Mouse (Mus musculus): ENCODE results near the gene Cltc. TPM values are rescaled to one million over a fixed set of nuclear protein-coding genes. Genes with fewer than 3 reads are reported as not detected.

Gene Cltc
- polyA plus RNA-seq, 1 experiment from 2014 or later, result 79.4 TPM

- H3K9ac ChIP-seq, result peak overlapping the region; percentile 94
- peak overlapping the region; percentile 76 for H3K4me2 ChIP-seq
- no peaks in the 10 kb centered on the region for H3K9me3 ChIP-seq (replicated peaks)
- H3K27me3 ChIP-seq, result no peaks in the 10 kb centered on the region
- WGBS (ENCODE audit: insufficient replicate concordance), result 32% methylated on average over 7 of the region's 7 CpGs
- H3K36me3 ChIP-seq (replicated peaks), result peaks cover 19% of the 10 kb centered on the region
- H3K4me1 ChIP-seq (replicated peaks), result peaks cover 59% of the 10 kb centered on the region
- peak overlapping the region; percentile 93 for H3K4me3 ChIP-seq (replicated peaks)
- peak overlapping the region; percentile 96 for H3K27ac ChIP-seq (replicated peaks)
- ATAC-seq (ENCODE audit: insufficient read depth), result no peak
Observed at GRCm38 (mm10) chr11:86682861-86683260, 74.5 kb downstream of the Cltc start.

- Histone ChIP-seq H3K9me3 (replicated peaks) (no peaks in the 10 kb centered on the region), H3K9ac (peak overlapping the region; percentile 94), H3K27ac (replicated peaks) (peak overlapping the region; percentile 96; the same call in 1 of the 2 replicates), H3K27me3 (no peaks in the 10 kb centered on the region), H3K36me3 (replicated peaks) (peaks cover 15% of the 10 kb centered on the region), H3K4me1 (replicated peaks) (peaks cover 64% of the 10 kb centered on the region), H3K4me3 (replicated peaks) (peak overlapping the region; percentile 93), H3K4me2 (peak overlapping the region; percentile 76)
- ATAC-seq (ENCODE audit: insufficient read depth), result no peak
- 55% methylated on average over 3 of the region's 3 CpGs for WGBS (ENCODE audit: insufficient replicate concordance)
Observed at GRCm38 (mm10) chr11:86681423-86681822, 75.9 kb downstream of the Cltc start.

GRCm38 (mm10) chr11:86680729-86681128 is 76.6 kb downstream of the Cltc start:
- Histone ChIP-seq H3K4me1 (replicated peaks) (peaks cover 67% of the 10 kb centered on the region), H3K4me3 (replicated peaks) (no peak overlapping the region), H3K4me2 (no peak overlapping the region), H3K27me3 (no peaks in the 10 kb centered on the region), H3K9me3 (replicated peaks) (no peaks in the 10 kb centered on the region), H3K9ac (no peak overlapping the region), H3K27ac (replicated peaks) (0 out of 2 replicates have a peak overlapping the region, but pooled peaks have one; percentile 38), H3K36me3 (replicated peaks) (peaks cover 19% of the 10 kb centered on the region)
- ATAC-seq (ENCODE audit: insufficient read depth), result no peak
- 86% methylated on average over 3 of the region's 3 CpGs for WGBS (ENCODE audit: insufficient replicate concordance)

- 69% methylated on average over 5 of the region's 5 CpGs for WGBS (ENCODE audit: insufficient replicate concordance)
- no peak for ATAC-seq (ENCODE audit: insufficient read depth)
- peak overlapping the region; percentile 42 for H3K27ac ChIP-seq (replicated peaks)
- H3K27me3 ChIP-seq, result no peaks in the 10 kb centered on the region
- H3K9ac ChIP-seq, result no peak overlapping the region
- no peak overlapping the region for H3K4me3 ChIP-seq (replicated peaks)
- H3K36me3 ChIP-seq (replicated peaks), result peaks cover 19% of the 10 kb centered on the region
- H3K9me3 ChIP-seq (replicated peaks), result no peaks in the 10 kb centered on the region
- peaks cover 66% of the 10 kb centered on the region for H3K4me1 ChIP-seq (replicated peaks)
- 0 out of 2 replicates have a peak overlapping the region, but pooled peaks have one; percentile 4 for H3K4me2 ChIP-seq
Observed at GRCm38 (mm10) chr11:86678957-86679356, 78.4 kb downstream of the Cltc start.

GRCm38 (mm10) chr11:86675520-86675919 is 81.8 kb downstream of the Cltc start:
- peak; percentile 60; the same call in 1 of the 2 replicates for ATAC-seq (ENCODE audit: insufficient read depth)
- 47% methylated on average over 4 of the region's 4 CpGs for WGBS (ENCODE audit: insufficient replicate concordance)
- peak overlapping the region; percentile 48 for H3K27ac ChIP-seq (replicated peaks)

GRCm38 (mm10) chr11:86672772-86673171 is 84.6 kb downstream of the Cltc start:
- no peak for ATAC-seq (ENCODE audit: insufficient read depth)
- H3K36me3 ChIP-seq (replicated peaks), result peaks cover 11% of the 10 kb centered on the region
- H3K4me3 ChIP-seq (replicated peaks), result no peak overlapping the region
- no peak overlapping the region for H3K27ac ChIP-seq (replicated peaks)
- H3K4me2 ChIP-seq, result no peak overlapping the region
- no peak overlapping the region for H3K9ac ChIP-seq
- H3K9me3 ChIP-seq (replicated peaks), result no peaks in the 10 kb centered on the region
- WGBS (ENCODE audit: insufficient replicate concordance), result 41% methylated on average over 3 of the region's 3 CpGs
- no peaks in the 10 kb centered on the region for H3K27me3 ChIP-seq
- peaks cover 75% of the 10 kb centered on the region for H3K4me1 ChIP-seq (replicated peaks)

More at GRCm38 (mm10) chr11:86675520-86675919, 81.8 kb downstream of the Cltc start:
- H3K36me3 ChIP-seq (replicated peaks), result peaks cover 19% of the 10 kb centered on the region
- 0 out of 2 replicates have a peak overlapping the region, but pooled peaks have one; percentile 15 for H3K9ac ChIP-seq
- no peak overlapping the region for H3K4me3 ChIP-seq (replicated peaks)
- no peak overlapping the region for H3K4me2 ChIP-seq
- peaks cover 69% of the 10 kb centered on the region for H3K4me1 ChIP-seq (replicated peaks)
- no peaks in the 10 kb centered on the region for H3K9me3 ChIP-seq (replicated peaks)
- H3K27me3 ChIP-seq, result no peaks in the 10 kb centered on the region

- H3K9ac ChIP-seq, result no peak overlapping the region
- H3K4me2 ChIP-seq, result peak overlapping the region; percentile 5; the same call in 1 of the 2 replicates
- no peak overlapping the region for H3K4me3 ChIP-seq (replicated peaks)
- ATAC-seq (ENCODE audit: insufficient read depth), result no peak
- H3K4me1 ChIP-seq (replicated peaks), result peaks cover 74% of the 10 kb centered on the region
- 0 out of 2 replicates have a peak, but pooled peaks cover under 1% of the 10 kb centered on the region for H3K36me3 ChIP-seq (replicated peaks)
- H3K27me3 ChIP-seq, result no peaks in the 10 kb centered on the region
- no peaks in the 10 kb centered on the region for H3K9me3 ChIP-seq (replicated peaks)
- WGBS (ENCODE audit: insufficient replicate concordance), result 59% methylated on average over 3 of the region's 3 CpGs
- peak overlapping the region; percentile 61 for H3K27ac ChIP-seq (replicated peaks)
Observed at GRCm38 (mm10) chr11:86671041-86671675, 86.2 kb downstream of the Cltc start.

GRCm38 (mm10) chr11:86668169-86668568 is 89.2 kb downstream of the Cltc start:
- Histone ChIP-seq H3K9ac (peak overlapping the region; percentile 21; the same call in 1 of the 2 replicates), H3K4me2 (peak overlapping the region; percentile 40), H3K4me1 (replicated peaks) (peaks cover 74% of the 10 kb centered on the region), H3K27ac (replicated peaks) (peak overlapping the region; percentile 88), H3K9me3 (replicated peaks) (no peaks in the 10 kb centered on the region), H3K36me3 (replicated peaks) (peaks cover 13% of the 10 kb centered on the region), H3K27me3 (no peaks in the 10 kb centered on the region), H3K4me3 (replicated peaks) (no peak overlapping the region)
- WGBS (ENCODE audit: insufficient replicate concordance), result 47% methylated on average over 3 of the region's 3 CpGs
- no peak for ATAC-seq (ENCODE audit: insufficient read depth)

- no peak for ATAC-seq (ENCODE audit: insufficient read depth)
- WGBS (ENCODE audit: insufficient replicate concordance), result 37% methylated on average over 2 of the region's 2 CpGs
- Histone ChIP-seq H3K4me2 (peak overlapping the region; percentile 40), H3K9ac (peak overlapping the region; percentile 13; the same call in 1 of the 2 replicates), H3K4me1 (replicated peaks) (peaks cover 75% of the 10 kb centered on the region), H3K36me3 (replicated peaks) (peaks cover 15% of the 10 kb centered on the region), H3K9me3 (replicated peaks) (no peaks in the 10 kb centered on the region), H3K27ac (replicated peaks) (peak overlapping the region; percentile 88), H3K4me3 (replicated peaks) (no peak overlapping the region), H3K27me3 (no peaks in the 10 kb centered on the region)
Observed at GRCm38 (mm10) chr11:86667553-86667952, 89.8 kb downstream of the Cltc start.

GRCm38 (mm10) chr11:86664406-86664805 is 93.0 kb downstream of the Cltc start:
- Histone ChIP-seq H3K27ac (replicated peaks) (peak overlapping the region; percentile 97), H3K9me3 (replicated peaks) (no peaks in the 10 kb centered on the region), H3K4me2 (peak overlapping the region; percentile 61), H3K27me3 (no peaks in the 10 kb centered on the region), H3K36me3 (replicated peaks) (peaks cover 44% of the 10 kb centered on the region), H3K4me3 (replicated peaks) (no peak overlapping the region), H3K9ac (peak overlapping the region; percentile 35; the same call in 1 of the 2 replicates), H3K4me1 (replicated peaks) (peaks cover 71% of the 10 kb centered on the region)
- ATAC-seq (ENCODE audit: insufficient read depth), result no peak
- 74% methylated on average over 3 of the region's 3 CpGs for whole genome bisulfite sequencing (ENCODE audit: insufficient replicate concordance)

GRCm38 (mm10) chr11:86663977-86664376 is 93.4 kb downstream of the Cltc start:
- no peaks in the 10 kb centered on the region for H3K27me3 ChIP-seq
- H3K36me3 ChIP-seq (replicated peaks), result peaks cover 47% of the 10 kb centered on the region
- no peak overlapping the region for H3K4me3 ChIP-seq (replicated peaks)
- peak overlapping the region; percentile 97 for H3K27ac ChIP-seq (replicated peaks)
- peak overlapping the region; percentile 61 for H3K4me2 ChIP-seq
- H3K9ac ChIP-seq, result peak overlapping the region; percentile 35; the same call in 1 of the 2 replicates
- no peaks in the 10 kb centered on the region for H3K9me3 ChIP-seq (replicated peaks)
- ATAC-seq (ENCODE audit: insufficient read depth), result peak; percentile 69
- peaks cover 66% of the 10 kb centered on the region for H3K4me1 ChIP-seq (replicated peaks)

All from liver, embryonic 15.5 days (tissue).